Mouse (Mus musculus) limb, embryonic 11.5 days (tissue): ENCODE data around the gene Rhobtb1. TPM values are rescaled to one million over a fixed set of nuclear protein-coding genes. Genes with fewer than 3 reads are reported as not detected.

Experiments
- ATAC-seq: fragments of 200-750 bp; cut with Nextera tagmentation; 2 replicates; pipeline ENCODE4 v1.8.0; 2017; ENCODE audit warnings: low read depth; ENCODE audit not compliant: insufficient number of reproducible peaks, low FRiP score, low TSS enrichment
- DNase-seq: peaks from one replicate; pipeline ENCODE4 v3.0.0-alpha.2; 2015; ENCODE audit warnings: low spot score
- H3K27ac ChIP-seq: fragments of 300-500 bp; sonication (generic); replicated peaks from 2 replicates; pipeline ENCODE4 v1.5.1; 2014; ENCODE audit warnings: low read depth, mild to moderate bottlenecking, low read length
- H3K27me3 ChIP-seq: fragments of 300-500 bp; sonication (generic); 2 replicates; pipeline ENCODE4 v1.6.1; 2014; ENCODE audit warnings: mild to moderate bottlenecking, low read length, mixed read lengths; ENCODE audit not compliant: control insufficient read depth, insufficient read depth
- H3K36me3 ChIP-seq: fragments of 300-500 bp; sonication (generic); 2 replicates; pipeline ENCODE4 v1.6.1; 2014; ENCODE audit warnings: mild to moderate bottlenecking, low read length, moderate library complexity, mixed read lengths; ENCODE audit not compliant: control insufficient read depth, insufficient read depth
- H3K4me1 ChIP-seq: fragments of 300-500 bp; sonication (generic); 2 replicates; pipeline ENCODE4 v1.6.1; 2014; ENCODE audit warnings: low read length, mixed read lengths; ENCODE audit not compliant: control insufficient read depth, insufficient read depth
- H3K4me2 ChIP-seq: fragments of 300-500 bp; sonication (generic); 2 replicates; pipeline ENCODE4 v1.6.1; 2014; ENCODE audit warnings: low read depth, mild to moderate bottlenecking, moderate library complexity; ENCODE audit not compliant: severe bottlenecking
- H3K4me3 ChIP-seq: fragments of 300-500 bp; sonication (generic); 2 replicates; pipeline ENCODE4 v1.5.1; 2014; ENCODE audit warnings: low read depth, low read length
- H3K9ac ChIP-seq: fragments of 300-500 bp; sonication (generic); 2 replicates; pipeline ENCODE4 v1.6.1; 2014; ENCODE audit warnings: mild to moderate bottlenecking, low read length
- H3K9me3 ChIP-seq: fragments of 300-500 bp; sonication (generic); 2 replicates; pipeline ENCODE4 v1.6.1; 2016; ENCODE audit warnings: low read length; ENCODE audit not compliant: control insufficient read depth
- WGBS: fragments of 180-500 bp; shearing (Covaris S2); extraction: QIAGEN DNeasy Blood & Tissue Kit; methylation state at CpG from one replicate; pipeline ENCODE4 v1.1.7; 2014; 5-methylcytosine and 5-hydroxymethylcytosine counted together
- polyA plus RNA-seq: library from polyadenylated mRNA; unstranded; fragments of >200 nt; fragmentation: Nextera tagmentation; extraction: Ambion mirVana; gene quantifications from 2 replicates; pipeline ENCODE4 v1.2.1, GENCODE M21; 2014

Gene Rhobtb1
- polyA plus RNA-seq, 1 experiment from 2014 or later: 23.8 TPM

GRCm38 (mm10) chr10:69255594-69255993, 104.4 kb downstream of the Rhobtb1 start:
- Histone ChIP-seq H3K4me3 (no peak overlapping the region), H3K4me2 (no peak overlapping the region), H3K36me3 (peaks cover 2% of the 10 kb centered on the region; the same call in 1 of the 2 replicates), H3K27me3 (no peaks in the 10 kb centered on the region), H3K9me3 (no peaks in the 10 kb centered on the region), H3K27ac (no peak overlapping the region), H3K9ac (no peak overlapping the region), H3K4me1 (peaks cover 18% of the 10 kb centered on the region)
- no peak for DNase-seq
- ATAC-seq: no peak
- WGBS: 74% methylated on average over 5 of the region's 5 CpGs

GRCm38 (mm10) chr10:69257592-69258133, 106.4 kb downstream of the Rhobtb1 start:
- no peak for ATAC-seq
- no peaks in the 10 kb centered on the region for H3K27me3 ChIP-seq
- no peak overlapping the region for H3K4me2 ChIP-seq

DNA sequence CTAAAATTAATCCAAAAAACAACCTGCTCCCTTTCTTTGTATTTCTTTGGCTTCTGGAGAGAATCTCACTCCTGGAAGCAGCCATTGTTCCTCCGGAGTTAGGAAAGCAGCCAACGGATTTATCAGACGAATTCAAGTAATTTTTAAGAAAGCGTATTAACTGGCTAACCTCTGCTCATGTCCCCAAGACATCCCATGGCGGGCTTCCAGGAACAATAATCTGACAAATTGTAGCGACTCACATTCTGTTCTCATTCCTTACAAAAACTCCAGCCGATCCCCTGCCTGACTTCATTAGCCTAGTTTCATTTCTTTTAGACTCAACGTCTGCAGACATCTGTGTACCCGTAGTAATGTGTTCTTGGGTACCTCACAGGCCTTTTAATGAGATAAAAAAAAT, 107.4 kb downstream of the Rhobtb1 start:
- ATAC-seq: no peak
- H3K36me3 ChIP-seq: no peaks in the 10 kb centered on the region
- 86% methylated on average over 9 of the region's 9 CpGs for WGBS
- peaks cover 6% of the 10 kb centered on the region; the same call in 1 of the 2 replicates for H3K4me1 ChIP-seq
- H3K4me3 ChIP-seq: no peak overlapping the region
- no peaks in the 10 kb centered on the region for H3K27me3 ChIP-seq
- H3K9ac ChIP-seq: no peak overlapping the region
- no peak overlapping the region for H3K4me2 ChIP-seq
- no peaks in the 10 kb centered on the region for H3K9me3 ChIP-seq
- DNase-seq: no peak
- H3K27ac ChIP-seq: no peak overlapping the region

More at GRCm38 (mm10) chr10:69257592-69258133, 106.4 kb downstream of the Rhobtb1 start:
- H3K36me3 ChIP-seq: no peaks in the 10 kb centered on the region
- H3K27ac ChIP-seq: no peak overlapping the region
- no peaks in the 10 kb centered on the region for H3K9me3 ChIP-seq
- H3K4me3 ChIP-seq: no peak overlapping the region
- WGBS: 82% methylated on average over 6 of the region's 6 CpGs
- H3K4me1 ChIP-seq: peaks cover 14% of the 10 kb centered on the region
- no peak overlapping the region for H3K9ac ChIP-seq
- DNase-seq: no peak

DNA sequence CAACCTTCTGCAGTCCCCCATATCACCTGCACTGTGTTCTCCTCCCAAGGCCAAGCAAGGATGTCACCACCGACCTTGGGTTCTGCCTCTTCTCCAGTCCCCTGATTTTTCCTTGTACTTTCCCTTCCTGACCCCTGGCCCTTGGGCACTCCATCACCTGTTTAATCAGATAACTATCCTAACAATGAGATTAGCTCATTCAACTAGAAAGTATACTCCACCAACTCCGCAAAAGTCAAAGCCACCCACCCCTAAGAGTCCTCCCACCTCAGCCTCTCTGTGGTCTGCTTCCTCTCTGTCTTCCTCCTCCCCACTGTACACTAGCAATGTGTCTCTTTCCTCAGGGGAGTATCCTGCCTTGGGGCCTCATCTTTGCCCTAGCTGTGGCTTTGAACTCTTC, 107.9 kb downstream of the Rhobtb1 start:
- no peak overlapping the region for H3K4me2 ChIP-seq
- H3K27me3 ChIP-seq: no peaks in the 10 kb centered on the region
- H3K4me3 ChIP-seq: no peak overlapping the region
- no peaks in the 10 kb centered on the region for H3K36me3 ChIP-seq
- no peaks in the 10 kb centered on the region; the same call in 1 of the 2 replicates for H3K4me1 ChIP-seq
- DNase-seq (no peak), ATAC-seq (no peak)
- no peak overlapping the region for H3K27ac ChIP-seq
- no peak overlapping the region for H3K9ac ChIP-seq
- H3K9me3 ChIP-seq: no peaks in the 10 kb centered on the region
- 65% methylated on average over 2 of the region's 2 CpGs for WGBS

DNA sequence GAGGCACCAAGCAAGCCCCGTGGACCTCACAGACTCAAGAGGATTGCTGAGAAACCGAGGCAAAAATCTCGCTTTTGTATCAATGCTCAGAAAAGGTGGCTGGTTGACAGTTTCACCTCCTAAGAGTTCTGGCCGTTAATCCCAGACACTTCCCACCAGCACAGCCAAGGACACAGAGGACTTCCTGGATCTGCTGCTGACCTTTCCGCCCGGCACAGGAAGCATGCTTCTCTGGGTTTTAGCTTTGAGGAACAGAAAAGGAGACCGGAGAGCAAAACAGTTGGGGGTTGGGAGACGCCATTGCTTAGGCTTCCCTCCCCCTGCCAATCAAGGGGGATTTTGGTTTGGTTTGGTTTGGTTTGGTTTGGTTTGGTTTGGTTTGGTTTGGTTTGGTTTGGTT, 108.7 kb downstream of the Rhobtb1 start:
- no peaks in the 10 kb centered on the region for H3K4me1 ChIP-seq
- no peaks in the 10 kb centered on the region for H3K9me3 ChIP-seq
- no peak overlapping the region for H3K4me2 ChIP-seq
- no peak overlapping the region for H3K4me3 ChIP-seq
- ATAC-seq (no peak), DNase-seq (no peak)
- no peaks in the 10 kb centered on the region for H3K36me3 ChIP-seq
- no peaks in the 10 kb centered on the region for H3K27me3 ChIP-seq
- H3K27ac ChIP-seq: no peak overlapping the region
- 90% methylated on average over 8 of the region's 8 CpGs for WGBS
- H3K9ac ChIP-seq: no peak overlapping the region

DNA sequence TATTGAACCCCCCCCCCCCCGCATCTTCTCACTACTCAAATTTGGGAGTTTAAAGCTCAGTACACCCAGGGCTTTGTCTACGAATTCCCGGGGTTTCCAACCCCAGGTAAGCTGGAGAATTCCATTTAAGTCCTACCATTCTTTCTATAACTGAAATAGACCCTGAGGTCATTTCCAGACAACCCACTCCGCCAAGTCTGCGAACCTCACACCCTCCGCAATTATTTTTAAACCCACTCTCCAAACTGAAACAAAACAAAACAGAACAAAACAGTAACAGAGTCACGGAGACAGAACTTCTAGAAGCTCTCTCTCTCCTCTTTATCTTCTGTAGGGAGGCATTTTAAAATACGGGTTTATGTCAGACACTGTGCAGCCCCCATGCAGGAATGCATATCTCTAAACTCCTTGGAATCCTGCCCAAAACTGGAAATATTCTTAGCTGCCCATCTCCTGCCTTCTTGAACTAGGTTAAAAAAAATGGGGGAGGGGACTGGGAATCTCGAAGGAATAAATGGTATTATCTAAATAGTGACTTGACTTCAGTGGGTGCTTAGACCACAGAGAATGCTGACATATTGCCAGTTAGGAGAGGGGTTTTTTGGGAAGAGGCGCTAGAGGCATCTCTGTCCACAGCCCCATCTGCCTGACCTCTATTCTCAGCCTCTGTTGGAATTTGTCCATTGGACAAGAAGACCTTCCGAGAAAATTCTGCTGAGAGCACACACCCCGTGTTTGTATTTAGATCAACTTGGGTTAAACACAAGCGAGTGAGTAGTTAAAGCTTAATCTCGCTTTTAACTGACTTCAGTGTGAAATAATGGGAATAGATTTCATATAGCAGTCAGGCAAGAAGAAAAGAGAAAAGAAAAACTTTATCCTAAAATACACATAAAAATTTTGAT, 111.9 kb downstream of the Rhobtb1 start:
- Histone ChIP-seq H3K27me3 (no peaks in the 10 kb centered on the region), H3K9ac (no peak overlapping the region), H3K4me1 (no peaks in the 10 kb centered on the region), H3K4me2 (no peak overlapping the region), H3K36me3 (no peaks in the 10 kb centered on the region), H3K9me3 (no peaks in the 10 kb centered on the region), H3K27ac (no peak overlapping the region), H3K4me3 (no peak overlapping the region)
- ATAC-seq (no peak), DNase-seq (no peak)
- WGBS: 85% methylated on average over 14 of the region's 14 CpGs

GRCm38 (mm10) chr10:69263906-69264305, 112.7 kb downstream of the Rhobtb1 start:
- Histone ChIP-seq H3K27ac (no peak overlapping the region), H3K27me3 (no peaks in the 10 kb centered on the region)
- DNase-seq: no peak

DNA sequence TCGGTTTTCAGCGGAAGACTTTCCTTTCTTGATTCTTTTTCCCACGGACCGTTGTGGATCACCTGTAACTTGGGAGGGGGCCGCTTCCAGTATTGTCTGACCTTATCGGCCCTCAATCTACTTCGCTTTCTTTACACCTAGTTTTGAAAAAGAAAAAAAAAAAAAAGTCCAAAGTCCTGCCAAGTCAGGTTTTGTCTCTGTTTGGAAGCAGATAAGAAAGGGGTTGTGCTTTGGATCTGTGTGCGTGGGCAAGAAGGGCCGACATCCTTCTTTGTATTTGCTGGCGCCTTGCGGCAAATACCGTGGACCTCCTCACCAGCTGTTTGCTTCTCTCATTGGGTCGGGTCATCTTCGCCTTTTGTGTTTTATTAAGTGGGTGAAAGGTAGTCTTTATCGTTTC, 114.2 kb downstream of the Rhobtb1 start:
- WGBS: 94% methylated on average over 15 of the region's 15 CpGs
- no peak for ATAC-seq
- no peaks in the 10 kb centered on the region for H3K4me1 ChIP-seq

More at GRCm38 (mm10) chr10:69263906-69264305, 112.7 kb downstream of the Rhobtb1 start:
- Histone ChIP-seq H3K4me1 (no peaks in the 10 kb centered on the region), H3K4me2 (no peak overlapping the region), H3K4me3 (no peak overlapping the region), H3K9ac (no peak overlapping the region), H3K36me3 (no peaks in the 10 kb centered on the region), H3K9me3 (no peaks in the 10 kb centered on the region)
- 78% methylated on average over 2 of the region's 2 CpGs for WGBS
- ATAC-seq: no peak

More for the DNA sequence above, 114.2 kb downstream of the Rhobtb1 start:
- no peak for DNase-seq
- no peaks in the 10 kb centered on the region for H3K9me3 ChIP-seq
- peaks cover 3% of the 10 kb centered on the region; the same call in 1 of the 2 replicates for H3K36me3 ChIP-seq
- no peak overlapping the region for H3K4me2 ChIP-seq
- H3K27me3 ChIP-seq: no peaks in the 10 kb centered on the region
- H3K9ac ChIP-seq: no peak overlapping the region
- no peak overlapping the region for H3K27ac ChIP-seq
- H3K4me3 ChIP-seq: no peak overlapping the region
